Mouse (Mus musculus): ENCODE results near the gene Gm5294. TPM values are rescaled to one million over a fixed set of nuclear protein-coding genes. Genes with fewer than 3 reads are reported as not detected.

The Gm5294 gene
- total RNA-seq, 2 experiments from 2014 or later = not detected

GRCm38 (mm10) chr5:138843168-138843824 is 23.4 kb downstream of the Gm5294 start:
- no peak for DNase-seq (ENCODE audit: low spot score in 2 of 2)
- intact Hi-C loops (cut with DNase I) = no loop called here

DNA sequence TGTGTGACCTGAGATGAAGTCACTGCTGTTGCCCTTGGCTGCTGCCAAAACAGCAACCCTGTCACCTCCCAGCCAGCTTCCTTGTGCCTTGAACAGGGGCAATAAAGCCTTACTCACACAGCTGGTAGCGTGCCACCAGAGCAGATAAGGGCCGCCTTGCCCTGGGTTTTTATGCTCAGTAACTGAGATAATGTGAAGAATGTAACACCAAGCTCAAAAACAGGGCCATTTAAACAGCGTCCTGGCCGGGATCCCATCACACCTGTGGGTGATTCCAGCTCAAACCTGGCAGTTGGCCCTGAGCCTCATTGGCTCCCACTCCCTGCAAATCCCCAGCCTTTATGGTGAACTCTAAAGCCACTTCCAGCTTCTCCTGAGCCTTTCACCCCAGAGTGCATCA is 26.6 kb downstream of the Gm5294 start:
- no peak for DNase-seq (ENCODE audit: low spot score in 2 of 2)
- intact Hi-C loops (cut with DNase I) = loop anchor here (5.0 kb wide), 2 partner anchors 231 to 311 kb away; no protein-coding TSS in a partner anchor

GRCm38 (mm10) chr5:138848102-138848501 is 28.2 kb downstream of the Gm5294 start:
- peak; percentile 89 to 90 for DNase-seq (ENCODE audit: low spot score in 2 of 2)
- intact Hi-C loops (cut with DNase I) = loop anchor here (2.0 to 5.0 kb wide), 3 partner anchors 229 to 331 kb away; no protein-coding TSS in a partner anchor

DNA sequence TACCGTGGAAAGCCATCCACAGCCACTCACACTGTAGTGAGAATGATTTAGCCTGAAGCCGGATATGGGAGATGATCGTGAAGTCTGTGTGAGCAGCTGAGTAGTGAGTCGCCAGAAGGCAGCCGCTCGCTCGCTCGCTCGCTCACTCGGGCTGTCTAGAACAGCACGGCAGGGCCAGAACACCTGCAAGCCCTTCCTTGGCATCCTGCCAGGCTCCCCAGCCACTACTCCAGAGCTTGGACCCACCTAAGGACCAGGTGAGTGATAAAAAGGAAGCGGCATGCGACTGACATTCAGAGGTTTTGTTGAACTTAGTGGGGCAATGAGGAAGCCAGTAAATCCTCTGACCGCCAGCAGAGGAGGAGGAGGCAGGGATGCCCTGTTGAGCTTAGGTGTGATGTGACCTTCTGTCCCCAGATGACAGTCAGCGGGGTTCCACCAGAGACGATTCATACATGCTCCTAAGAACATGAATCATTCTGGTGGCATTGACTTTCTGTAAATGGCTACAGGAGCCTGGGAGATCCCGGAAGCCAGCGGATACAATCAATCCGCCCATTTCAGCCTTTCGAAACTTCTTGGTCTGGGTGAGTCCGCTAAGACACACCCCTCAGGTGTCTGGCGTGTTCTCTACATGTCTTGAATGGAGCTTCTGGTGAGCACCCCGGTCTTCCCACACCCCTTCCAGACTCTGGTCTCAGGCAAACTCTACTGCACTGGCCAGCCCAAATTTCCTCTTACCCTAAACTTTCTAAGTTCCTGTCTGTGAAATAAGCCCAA is 30.0 kb downstream of the Gm5294 start:
- intact Hi-C loops (cut with DNase I) = loop anchor here (1.0 to 5.0 kb wide), 4 partner anchors 157 to 329 kb away; no protein-coding TSS in a partner anchor
- DNase-seq (ENCODE audit: low spot score in 2 of 2) = no peak

DNA sequence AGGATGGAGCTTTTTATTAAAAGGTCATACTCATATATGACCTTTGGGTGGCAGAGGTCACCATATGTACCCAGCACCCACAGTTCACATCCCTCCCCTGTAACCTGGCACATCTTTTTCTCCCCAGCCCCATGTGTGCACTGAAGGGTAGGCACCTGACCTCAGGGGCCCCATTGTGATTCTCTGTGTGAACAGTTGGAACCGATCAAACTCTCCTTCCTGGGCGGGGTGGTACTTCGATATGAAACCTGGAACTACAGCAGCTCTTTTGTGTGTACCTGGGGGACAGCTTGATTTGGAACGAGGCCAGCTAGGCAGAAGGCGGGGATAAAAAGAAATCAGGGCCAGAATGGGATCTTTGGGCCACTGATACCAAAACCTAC is 30.6 kb downstream of the Gm5294 start:
- intact Hi-C loops (cut with DNase I) = no loop called here
- no peak for DNase-seq (ENCODE audit: low spot score in 2 of 2)

- intact Hi-C loops (cut with DNase I) = no loop called here
Measured at GRCm38 (mm10) chr5:138851296-138851780, 31.5 kb downstream of the Gm5294 start.

DNA sequence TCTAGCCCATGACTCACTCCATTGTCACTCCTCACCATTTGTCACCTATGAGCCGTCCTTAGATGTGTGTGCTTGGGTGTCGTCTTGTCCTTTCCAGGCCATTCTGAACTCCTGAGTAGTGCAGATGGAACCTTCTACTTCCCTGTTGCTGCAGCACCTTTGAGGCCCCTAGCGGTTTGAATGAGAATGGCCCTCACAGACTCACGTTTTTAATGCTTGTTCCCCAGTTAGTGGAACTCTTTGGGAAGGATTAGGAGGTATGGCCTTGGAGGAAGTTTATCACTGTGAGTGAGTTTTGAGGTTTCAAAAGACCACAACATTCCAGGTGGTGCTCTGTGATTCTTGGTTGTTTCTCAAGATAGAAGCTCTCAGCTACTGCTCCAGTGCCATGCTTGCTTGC is 32.3 kb downstream of the Gm5294 start:
- intact Hi-C loops (cut with DNase I) = no loop called here
- no peak for DNase-seq (ENCODE audit: low spot score in 2 of 2)

More at GRCm38 (mm10) chr5:138851296-138851780, 31.5 kb downstream of the Gm5294 start:
- DNase-seq (ENCODE audit: low spot score in 2 of 2) = no peak

DNA sequence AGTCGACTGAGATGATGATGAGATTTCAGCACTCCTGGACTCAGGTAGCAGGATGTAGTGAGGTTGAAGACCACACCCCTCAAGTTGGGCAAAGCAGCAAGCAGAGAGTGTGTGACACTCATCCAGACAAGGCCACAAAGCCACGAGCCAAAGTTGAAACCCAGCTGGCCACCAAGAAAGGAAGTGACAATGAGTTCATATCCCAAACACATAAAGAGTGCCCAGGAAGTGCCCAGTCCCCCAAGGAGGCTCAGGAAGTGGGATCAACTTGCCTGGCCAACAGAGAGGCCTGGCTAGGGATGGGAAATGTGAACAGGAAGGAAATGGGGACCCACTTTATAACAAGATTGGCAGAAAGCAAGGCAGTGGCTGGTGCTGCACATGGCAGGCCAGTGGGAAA is 33.5 kb downstream of the Gm5294 start:
- DNase-seq (ENCODE audit: low spot score in 2 of 2) = no peak
- intact Hi-C loops (cut with DNase I) = no loop called here

DNA sequence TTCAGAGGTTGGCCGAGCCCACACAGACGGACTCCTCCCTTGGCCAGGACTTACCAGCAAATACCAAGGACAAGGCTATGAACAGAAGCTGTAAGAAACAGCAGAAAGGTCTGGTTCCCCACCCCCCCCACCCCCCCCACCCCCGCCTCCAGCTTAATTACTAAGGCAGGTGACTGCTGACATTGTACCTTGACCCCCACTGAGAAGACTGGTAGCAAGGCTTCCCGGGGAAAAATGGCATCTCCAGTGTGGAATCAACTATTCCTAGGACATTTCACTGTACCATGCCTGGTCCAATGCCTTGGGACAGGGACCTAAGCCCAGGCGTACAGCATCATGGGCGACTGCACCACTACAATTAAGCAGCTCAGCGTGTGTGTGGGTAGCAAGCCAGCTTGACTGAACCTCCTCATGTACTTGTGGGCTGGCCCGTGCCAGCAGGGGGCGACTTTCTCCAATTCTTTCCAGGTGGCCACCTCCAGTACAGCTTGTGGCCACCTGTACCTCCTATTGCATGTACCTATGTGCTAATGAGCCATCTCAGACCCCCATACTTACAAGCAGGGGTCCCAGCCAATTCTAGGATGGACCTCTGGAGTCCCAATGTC is 37.2 kb downstream of the Gm5294 start:
- intact Hi-C loops (cut with DNase I) = loop anchor here (5.0 kb wide), 1 partner anchor 140 kb away; the partner anchor contains the start of gene Pdgfa
- DNase-seq (ENCODE audit: low spot score in 2 of 2) = peak; percentile 78 to 79

DNA sequence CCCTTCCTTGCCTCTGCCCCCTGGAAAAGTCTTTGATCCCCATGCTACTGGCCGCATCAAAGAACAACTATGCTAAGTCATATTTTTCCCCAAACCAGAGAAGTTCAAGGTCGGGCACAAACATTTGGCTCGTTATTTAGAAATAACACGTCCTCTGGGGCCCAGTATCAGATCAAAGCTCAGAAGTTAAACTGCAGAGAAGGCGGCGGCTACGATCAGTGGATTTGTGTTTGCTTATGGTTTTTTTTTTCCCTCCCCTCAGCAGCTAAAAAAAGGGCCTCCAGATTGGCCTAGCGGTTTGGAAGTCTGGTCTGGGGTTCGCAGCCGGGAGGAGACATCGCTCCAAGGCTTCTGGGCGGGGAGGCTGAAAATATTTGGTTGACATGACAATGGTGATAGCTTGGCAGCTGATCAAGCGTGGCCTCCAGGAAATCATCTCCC is 38.0 kb downstream of the Gm5294 start:
- intact Hi-C loops (cut with DNase I) = loop anchor here (5.0 kb wide), 1 partner anchor 139 kb away; the partner anchor contains the start of gene Pdgfa
- no peak for DNase-seq (ENCODE audit: low spot score in 2 of 2)

GRCm38 (mm10) chr5:138863681-138864146 is 43.8 kb downstream of the Gm5294 start:
- peak; percentile 11 to 16 for DNase-seq (ENCODE audit: low spot score in 2 of 2)
- intact Hi-C loops (cut with DNase I) = no loop called here

GRCm38 (mm10) chr5:138864166-138864565 is 44.3 kb downstream of the Gm5294 start:
- intact Hi-C loops (cut with DNase I) = no loop called here
- no peak for DNase-seq (ENCODE audit: low spot score in 2 of 2)

DNA sequence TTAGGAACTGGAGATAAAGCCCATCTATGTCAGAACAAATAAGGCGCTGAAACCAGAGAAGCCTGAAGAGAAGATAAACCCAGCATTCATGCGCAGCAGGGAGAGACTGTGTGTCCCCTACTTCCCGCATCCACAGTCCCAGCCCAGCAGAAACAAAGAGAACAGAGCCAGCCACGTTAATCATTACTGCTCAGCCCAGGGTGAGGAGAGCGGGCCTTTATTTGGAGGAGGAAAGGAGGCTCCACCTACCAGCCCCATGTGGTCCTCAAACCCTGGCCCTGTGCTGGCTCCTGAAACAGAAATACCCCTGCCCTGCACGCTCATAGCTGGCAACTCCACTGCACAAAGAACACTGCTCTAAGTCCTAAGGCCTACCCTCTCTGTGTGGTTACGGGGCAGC is 45.0 kb downstream of the Gm5294 start:
- no peak for DNase-seq (ENCODE audit: low spot score in 2 of 2)
- intact Hi-C loops (cut with DNase I) = no loop called here

GRCm38 (mm10) chr5:138865637-138866036 is 45.8 kb downstream of the Gm5294 start:
- intact Hi-C loops (cut with DNase I) = no loop called here
- DNase-seq (ENCODE audit: low spot score in 2 of 2) = no peak

Other genes with a start within 250 kb of the Gm5294 start
- gene Zfp68, start 200.3 kb upstream of the Gm5294 start, total RNA-seq (2021) = 10 to 100 TPM; 26.9 to 31.3 TPM
- gene A430033K04Rik, start 197.2 kb upstream of the Gm5294 start, total RNA-seq (2021) = 10 to 100 TPM; 11.3 to 16.4 TPM
- 10 to 100 TPM; 35.3 to 42.8 TPM for gene Fam20c, start 65.6 kb upstream of the Gm5294 start, total RNA-seq (2021)
- 10 to 100 TPM; 49.1 to 58.9 TPM for gene Pdgfa, start 177.3 kb downstream of the Gm5294 start, total RNA-seq (2021)